Mouse (Mus musculus) left cerebral cortex, adult 8-10 months (tissue): ENCODE results near the gene Plod1. TPM values are rescaled to one million over a fixed set of nuclear protein-coding genes. Genes with fewer than 3 reads are reported as not detected.

Experiments
- DNase-seq, 2 experiments: peaks; one replicate each; pipeline ENCODE4 v3.0.0; 2022; ENCODE audit warnings: low spot score in 2 of 2
- total RNA-seq, 4 experiments: library from RNA; stranded (reverse); gene quantifications; 2 replicates each; pipeline ENCODE4 v1.2.4; 2022

Gene Plod1
- 10 to 100 TPM; 12.1 to 16.3 (median 14.1) TPM for total RNA-seq

DNA sequence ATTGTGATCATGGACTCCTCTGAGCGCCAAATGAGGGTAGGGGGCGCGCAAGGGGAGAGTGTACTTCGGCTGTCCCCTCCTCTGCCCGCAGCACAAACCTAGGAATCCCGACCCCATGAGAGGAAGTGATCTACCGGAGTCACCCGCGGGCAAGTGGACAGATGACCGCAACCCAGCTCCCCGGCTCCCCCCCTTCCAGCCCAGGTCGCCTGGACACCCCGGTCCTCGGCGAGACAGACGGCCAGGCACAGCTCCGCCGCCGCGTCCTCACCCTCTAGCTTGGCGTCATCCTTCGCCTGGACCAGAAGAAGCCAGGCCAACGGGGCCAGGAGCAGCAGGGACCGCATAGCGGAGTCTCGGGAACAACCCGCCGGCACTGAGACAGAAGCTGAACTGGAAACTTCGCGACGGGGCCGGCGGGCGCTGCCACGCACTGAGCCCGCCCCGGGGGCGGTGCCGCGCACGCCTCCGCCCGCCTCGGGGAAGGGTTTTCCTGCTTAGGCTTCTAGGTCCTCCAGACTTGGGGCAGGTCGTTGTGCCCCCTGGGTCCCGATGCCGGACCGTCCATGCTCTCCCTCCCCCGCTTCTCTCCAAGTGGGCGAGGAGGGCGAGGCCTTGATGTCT, at the start of gene Plod1:
Plod1 (minus strand) TSS at position 437 of the 624 bp plus-strand sequence.
- peak; percentile 58 to 65 for DNase-seq

GRCm38 (mm10) chr4:147985205-147986132, 48.9 kb upstream of the Plod1 start, which contains the start of gene Nppb:
Gene Nppb (plus strand): TSS chr4:147985788.
- no peak for DNase-seq

- no peak for DNase-seq
These were observed 42.9 kb upstream of the Plod1 start for GRCm38 (mm10) chr4:147979441-147979860.

DNA sequence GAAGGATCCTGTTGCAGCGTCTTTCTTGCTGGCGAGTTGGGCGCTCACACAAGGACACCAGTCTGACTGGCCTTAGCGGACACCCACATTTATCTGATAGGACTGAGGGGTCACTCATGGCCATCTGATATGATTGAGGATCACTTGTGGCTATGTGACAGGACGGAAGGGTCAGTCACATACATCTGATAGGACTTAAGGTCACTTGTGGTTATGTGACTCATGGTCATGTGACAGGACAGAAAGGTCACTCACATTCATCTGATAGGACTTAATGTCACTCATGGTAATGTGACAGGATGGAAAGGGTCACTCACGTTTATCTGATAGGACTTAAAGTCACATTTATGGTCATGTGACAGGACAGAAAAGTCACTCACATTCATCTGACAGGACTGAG, 41.8 kb upstream of the Plod1 start:
- no peak for DNase-seq

DNA sequence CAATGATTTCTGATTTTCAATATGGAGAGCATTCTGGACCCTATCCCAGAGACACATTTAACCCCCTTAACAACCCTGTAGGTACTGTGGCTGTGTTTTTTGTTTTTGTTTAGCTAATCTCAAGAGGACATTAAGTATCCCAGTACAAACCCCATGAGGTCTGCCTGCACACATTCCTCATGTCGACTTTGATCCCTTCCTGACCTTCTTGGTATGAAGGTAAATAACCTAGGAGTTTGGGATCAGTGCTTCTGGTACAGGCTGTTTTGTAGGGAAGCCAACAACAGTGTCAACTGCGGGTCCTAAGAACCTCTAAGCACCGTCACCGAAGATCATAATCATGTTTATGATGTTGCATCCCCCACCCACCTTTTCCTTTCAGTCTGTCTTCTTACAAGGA, 41.2 kb upstream of the Plod1 start:
- no peak for DNase-seq

- DNase-seq = no peak
These were observed 39.7 kb upstream of the Plod1 start for GRCm38 (mm10) chr4:147976237-147976636.

GRCm38 (mm10) chr4:147969337-147969736, 32.8 kb upstream of the Plod1 start:
- no peak for DNase-seq

GRCm38 (mm10) chr4:147968816-147969215, 32.2 kb upstream of the Plod1 start:
- DNase-seq = no peak

- no peak for DNase-seq
These were observed 29.1 kb upstream of the Plod1 start for GRCm38 (mm10) chr4:147965712-147966111.

DNA sequence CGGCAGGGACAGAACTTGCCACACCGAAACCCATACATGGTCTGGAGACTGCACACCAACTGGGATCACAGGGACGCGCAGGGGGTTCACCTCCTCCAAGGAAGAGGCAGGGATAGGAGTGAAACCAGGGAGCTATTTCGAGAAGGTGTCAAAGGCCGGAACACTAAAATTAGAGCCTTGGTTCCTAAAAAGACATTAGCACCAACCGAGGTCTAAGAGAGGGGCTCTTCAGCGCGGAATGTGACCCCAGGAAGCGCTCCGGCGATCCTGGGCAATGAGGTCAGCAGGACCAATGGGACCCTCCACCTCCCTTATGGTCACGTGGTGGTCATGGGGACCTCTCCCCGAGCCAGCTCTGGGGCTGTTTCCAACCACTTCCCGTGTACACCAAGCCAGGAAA, 27.1 kb upstream of the Plod1 start:
- no peak for DNase-seq

DNA sequence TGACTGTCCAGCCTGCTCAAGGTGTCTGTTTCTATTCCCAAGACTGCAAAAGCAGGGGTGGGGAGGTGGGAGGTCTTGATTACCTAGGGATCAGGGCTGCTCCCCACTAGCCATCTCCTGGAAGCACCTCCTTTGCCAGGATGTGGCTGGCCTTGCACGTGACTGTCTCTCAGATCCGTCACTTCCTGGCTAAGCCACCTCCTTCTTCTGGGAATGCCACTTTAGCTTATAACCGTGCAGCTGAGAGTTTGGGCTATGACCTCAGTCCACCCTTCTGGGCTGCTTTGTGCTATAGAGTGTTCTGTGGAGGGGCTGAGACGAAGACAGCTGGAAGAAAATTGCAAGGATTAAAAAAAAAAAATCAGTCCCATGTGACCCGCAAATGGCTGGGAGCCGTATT, 26.2 kb upstream of the Plod1 start:
- no peak for DNase-seq

DNA sequence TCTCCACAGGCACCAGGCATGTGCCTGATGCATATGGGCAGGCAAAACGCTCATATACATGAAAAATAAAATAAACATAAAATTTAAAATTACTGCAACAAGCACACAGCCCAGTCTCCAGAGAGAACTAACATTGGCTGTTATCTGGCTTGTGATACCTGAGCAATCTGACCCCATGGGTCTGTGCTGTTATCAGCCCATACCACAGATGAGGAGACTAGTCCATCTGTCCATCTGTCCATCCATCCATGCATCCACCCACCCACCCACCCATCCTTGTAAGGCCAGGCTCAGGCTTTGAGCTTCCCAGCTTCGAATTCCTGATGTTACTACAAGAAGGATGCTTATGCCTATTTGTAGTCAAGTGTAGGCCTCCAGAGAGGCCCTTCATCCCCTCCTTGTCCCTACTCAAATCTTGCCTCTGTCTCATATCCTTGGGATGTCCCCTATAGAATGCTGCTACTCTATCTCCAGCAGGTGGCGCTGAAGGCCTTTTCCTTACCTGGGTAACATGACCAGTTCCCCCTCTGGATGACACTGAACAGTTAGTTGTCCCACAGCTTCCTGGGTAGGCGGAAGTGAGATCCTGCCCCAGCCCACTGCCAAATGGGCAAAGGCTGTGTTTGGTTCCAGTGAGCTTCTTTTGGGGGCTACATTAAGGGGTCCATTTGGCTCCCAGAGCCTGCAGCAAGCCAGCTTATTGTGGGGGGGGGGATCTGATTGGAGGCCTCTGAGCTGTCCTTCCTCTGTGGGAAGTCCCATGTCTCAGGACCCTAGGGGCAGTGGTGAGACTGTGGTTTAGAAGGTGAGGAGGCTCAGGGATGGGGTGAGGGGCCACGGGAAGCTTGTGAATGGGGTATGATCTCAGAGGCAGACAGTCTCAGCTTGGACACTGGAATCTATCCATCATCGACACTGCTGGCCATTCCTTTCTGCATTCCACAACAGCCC, 23.6 kb upstream of the Plod1 start:
- peak in 1 of 2 experiments; percentile 27 for DNase-seq

- no peak for DNase-seq
These were observed 20.6 kb upstream of the Plod1 start for GRCm38 (mm10) chr4:147957141-147957540.

DNA sequence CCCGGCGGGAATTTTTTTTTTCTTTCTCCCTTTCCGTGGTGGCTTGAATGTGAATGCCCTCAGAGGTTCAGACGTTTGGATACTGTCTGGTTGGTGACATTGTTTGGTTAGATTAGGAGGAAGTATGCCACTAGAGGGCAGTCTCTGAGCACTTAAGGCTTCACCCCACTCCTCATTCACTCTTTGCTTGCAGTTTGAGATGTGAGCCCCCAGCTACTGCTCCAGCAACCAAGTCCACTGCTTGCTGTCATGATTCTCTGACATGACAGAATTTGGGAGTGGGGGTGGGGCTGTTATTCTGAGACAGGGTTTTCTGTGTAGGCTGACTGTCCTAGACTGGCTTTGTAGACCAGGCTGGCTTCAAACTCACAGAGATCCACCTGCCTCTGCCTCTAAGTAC, 17.0 kb upstream of the Plod1 start:
- DNase-seq = no peak

GRCm38 (mm10) chr4:147947511-147947910, 10.9 kb upstream of the Plod1 start:
- DNase-seq = no peak

- no peak for DNase-seq
These were observed 6.4 kb upstream of the Plod1 start for GRCm38 (mm10) chr4:147943005-147943404.

- DNase-seq = peak in 1 of 2 experiments; percentile 31
These were observed 4.8 kb upstream of the Plod1 start for GRCm38 (mm10) chr4:147941045-147942020.

DNA sequence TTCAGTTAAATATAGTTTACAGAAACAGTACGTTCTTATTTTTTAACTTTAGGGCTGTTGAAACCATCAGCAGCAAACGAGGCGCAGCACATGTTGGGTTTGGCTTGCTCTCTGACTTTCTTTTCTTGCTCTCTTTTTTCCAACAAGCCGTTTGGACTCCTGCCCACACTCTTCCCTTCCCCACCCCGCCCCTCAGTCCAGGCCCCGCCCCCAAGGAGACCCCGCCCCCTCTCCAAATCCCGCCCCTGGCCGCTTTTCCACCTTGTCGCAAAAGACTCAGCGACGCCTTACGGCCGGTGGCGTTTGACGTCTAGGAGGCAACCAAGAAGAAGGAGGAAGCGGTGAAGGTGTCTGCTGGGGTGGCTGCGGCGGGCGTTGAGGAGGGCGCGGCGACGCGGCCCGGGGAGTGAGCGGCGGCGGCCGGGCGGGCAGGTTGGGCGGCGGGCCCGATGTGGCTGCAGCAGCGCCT, 4.0 kb upstream of the Plod1 start, which contains the start of gene 2510039O18Rik:
2510039O18Rik (plus strand) TSS at position 320 of the 469 bp plus-strand sequence.
- DNase-seq = peak; percentile 61 to 75

- no peak for DNase-seq
These were observed 3.5 kb upstream of the Plod1 start for GRCm38 (mm10) chr4:147940111-147940510.
